ENCODE assay signal across 13 mouse cellular contexts in genomic region chr2:80612286-80612685, GRCm38 (mm10).
"Had no signal": no experiment of that assay in that cellular context is flagged by ENCODE, and none has a peak within 500 bp of the region (broad histone marks: within the 10 kb centered on the region; RNA-seq: fewer than 3 reads in every experiment).

No protein-coding gene starts in this region.

- H3K27ac ChIP-seq: kidney, postnatal 0 days; limb, embryonic 13.5 days; liver, embryonic 14.5 days; midbrain, embryonic 12.5 days; neural tube, embryonic 15.5 days had no signal

- H3K9ac ChIP-seq: limb, embryonic 13.5 days; liver, embryonic 14.5 days; midbrain, embryonic 12.5 days; neural tube, embryonic 15.5 days had no signal

- H3K4me1 ChIP-seq: limb, embryonic 13.5 days; midbrain, embryonic 12.5 days; neural tube, embryonic 15.5 days had no signal

- H3K4me3 ChIP-seq: limb, embryonic 13.5 days; midbrain, embryonic 12.5 days; myocyte; neural tube, embryonic 15.5 days had no signal

- H3K36me3 ChIP-seq: limb, embryonic 13.5 days; midbrain, embryonic 12.5 days; neural tube, embryonic 15.5 days had no signal

- H3K9me3 ChIP-seq: limb, embryonic 13.5 days; midbrain, embryonic 12.5 days; neural tube, embryonic 15.5 days had no signal

- DNase-seq: kidney, adult 8-10 months; kidney, postnatal 4 days; lung, adult 18-20 months; spleen, adult 18-20 months; thymus, adult 18-20 months; thymus, postnatal 14 days had no signal

- ATAC-seq: intestine, embryonic 16.5 days had no signal

- H3K4me2 ChIP-seq: limb, embryonic 13.5 days; midbrain, embryonic 12.5 days; neural tube, embryonic 15.5 days had no signal

- H3K27me3 ChIP-seq: limb, embryonic 13.5 days; midbrain, embryonic 12.5 days; neural tube, embryonic 15.5 days had no signal
